In genomic region chr6:17763963-17764659, GRCm38 (mm10) we compare ENCODE assay signal across 9 mouse cellular contexts.
A peak's percentile ranks its signal among the peaks of the same experiment; 100 is the strongest.
DNase-seq lines count a peak whose midpoint lies in the region; ATAC-seq and TF ChIP-seq lines count a peak whose summit lies in the region.
"Had no signal": no experiment of that assay in that cellular context is flagged by ENCODE, and none has a peak within 500 bp of the region (broad histone marks: within the 10 kb centered on the region; RNA-seq: fewer than 3 reads in every experiment).

No protein-coding gene starts in this region.

- no peak for TF ChIP-seq RAD21 in CH12.LX (IDR thresholded peaks at IDR 0.05; ENCODE audit: low read depth, low read length)

- no peak for ATAC-seq in embryonic facial prominence, embryonic 14.5 days (ENCODE audit: low read depth)
- peak; percentile 96 for ATAC-seq in granulocyte monocyte progenitor cell, adult 5-6 weeks (replicated peaks; ENCODE audit: poor library complexity, severe bottlenecking)
- no peak for ATAC-seq in limb, embryonic 14.5 days (ENCODE audit: low FRiP score, low read depth)

- no peak overlapping the region for H3K4me2 ChIP-seq in embryonic facial prominence, embryonic 14.5 days (ENCODE audit: low read depth, low read length)
- H3K4me2 ChIP-seq in CH12.LX (ENCODE audit: insufficient read depth, low read depth, poor library complexity, severe bottlenecking) = peak overlapping the region; percentile 98
- H3K4me2 ChIP-seq in limb, embryonic 14.5 days (replicated peaks; ENCODE audit: low read depth, low read length, severe bottlenecking) = no peak overlapping the region

- H3K27me3 ChIP-seq in embryonic facial prominence, embryonic 14.5 days (replicated peaks; ENCODE audit: control insufficient read depth, insufficient read depth, low read length) = no peaks in the 10 kb centered on the region
- H3K27me3 ChIP-seq in embryonic facial prominence, embryonic 10.5 days (replicated peaks; ENCODE audit: low read depth, poor library complexity, severe bottlenecking) = no peaks in the 10 kb centered on the region
- H3K27me3 ChIP-seq in CH12.LX (replicated peaks) = no peaks in the 10 kb centered on the region
- H3K27me3 ChIP-seq in limb, embryonic 14.5 days (ENCODE audit: control insufficient read depth, insufficient read depth, low read length) = no peaks in the 10 kb centered on the region
- H3K27me3 ChIP-seq in thymus, adult 2 months (ENCODE audit: control insufficient read depth, insufficient read depth, low read length) = no peaks in the 10 kb centered on the region

- no peak overlapping the region for H3K9ac ChIP-seq in embryonic facial prominence, embryonic 14.5 days (ENCODE audit: low read depth, low read length)
- H3K9ac ChIP-seq in CH12.LX (ENCODE audit: insufficient read depth, low read depth) = peak overlapping the region; percentile 73
- no peak overlapping the region for H3K9ac ChIP-seq in limb, embryonic 14.5 days (ENCODE audit: low read depth, low read length, severe bottlenecking)

- in situ Hi-C loops in CH12.LX (cut with MboI; ENCODE audit: low pct_ligation_motif_present, low pct_unique_long_range_greater_than_20kb, low sequenced_read_pairs) = no loop called here

- TF ChIP-seq CTCF in CH12.LX (conservative IDR thresholded peaks at IDR 0.05 in 1 of 2, IDR thresholded peaks at IDR 0.05 in 1 of 2; ENCODE audit: low read depth in 2 of 2, low read length in 2 of 2) = no peak
- no peak for TF ChIP-seq CTCF in thymus, adult 2 months (IDR thresholded peaks at IDR 0.05; ENCODE audit: borderline replicate concordance, control insufficient read depth, extremely low read depth, insufficient read depth, low read length, poor library complexity)

- dilution Hi-C loops in CH12.LX (cut with MboI; ENCODE audit: extremely low pct_ligation_motif_present, extremely low pct_unique_long_range_greater_than_20kb, low sequenced_read_pairs) = no loop called here

- peak; percentile 69 for DNase-seq in embryonic facial prominence, embryonic 14.5 days (ENCODE audit: low spot score)
- DNase-seq in embryonic facial prominence, embryonic 10.5 days (ENCODE audit: low spot score) = no peak
- DNase-seq in CH12.LX (ENCODE audit: extremely low read depth) = peak; percentile 63
- peak; percentile 41 for DNase-seq in limb, embryonic 14.5 days (ENCODE audit: low spot score)
- DNase-seq in cerebellum, adult 9-11 months = no peak
- DNase-seq in thymus, adult 2 months = no peak
- DNase-seq in cerebellum, adult 8-10 months = no peak
- DNase-seq: kidney, adult 2 months had no signal

- no peaks in the 10 kb centered on the region for H3K9me3 ChIP-seq in embryonic facial prominence, embryonic 14.5 days (ENCODE audit: control insufficient read depth, low read length)
- H3K9me3 ChIP-seq in embryonic facial prominence, embryonic 10.5 days = no peaks in the 10 kb centered on the region
- H3K9me3 ChIP-seq in CH12.LX (replicated peaks; ENCODE audit: low read length) = no peaks in the 10 kb centered on the region
- no peaks in the 10 kb centered on the region for H3K9me3 ChIP-seq in limb, embryonic 14.5 days (ENCODE audit: control insufficient read depth, low read length)

- WGBS in embryonic facial prominence, embryonic 14.5 days = 65% methylated on average over 9 of the region's 9 CpGs
- WGBS in embryonic facial prominence, embryonic 10.5 days = 86% methylated on average over 9 of the region's 9 CpGs
- WGBS in limb, embryonic 14.5 days = 63% methylated on average over 9 of the region's 9 CpGs
- 88% methylated on average over 9 of the region's 9 CpGs for WGBS in thymus, adult 2 months

- TF ChIP-seq POLR2A in CH12.LX (IDR thresholded peaks at IDR 0.05; ENCODE audit: low read depth, low read length) = 0 out of 2 replicates have a peak, but pooled peaks have one; percentile 15
- TF ChIP-seq POLR2A in limb, embryonic 14.5 days (IDR thresholded peaks at IDR 0.05; ENCODE audit: borderline replicate concordance, extremely low read depth, insufficient read depth, insufficient read length) = no peak
- no peak for TF ChIP-seq POLR2A in thymus, adult 2 months (IDR thresholded peaks at IDR 0.05; ENCODE audit: control insufficient read depth, extremely low read depth, insufficient read depth, low read length, poor library complexity)

- H3K36me3 ChIP-seq in embryonic facial prominence, embryonic 14.5 days (ENCODE audit: control insufficient read depth, insufficient read depth, low read length) = no peaks in the 10 kb centered on the region
- H3K36me3 ChIP-seq in embryonic facial prominence, embryonic 10.5 days (replicated peaks) = no peaks in the 10 kb centered on the region
- peaks cover 0 to 3% of the 10 kb centered on the region in 2 experiments for H3K36me3 ChIP-seq in CH12.LX (replicated peaks in 1 of 2; ENCODE audit: control insufficient read depth in 1 of 2, insufficient read depth in 1 of 2, low read length in 1 of 2)
- no peaks in the 10 kb centered on the region for H3K36me3 ChIP-seq in limb, embryonic 14.5 days (ENCODE audit: control insufficient read depth, insufficient read depth, low read length)
- no peaks in the 10 kb centered on the region for H3K36me3 ChIP-seq in thymus, adult 2 months (ENCODE audit: control insufficient read depth, insufficient read depth, low read length)

- H3K4me3 ChIP-seq in embryonic facial prominence, embryonic 14.5 days (ENCODE audit: low read depth, low read length) = no peak overlapping the region
- H3K4me3 ChIP-seq in embryonic facial prominence, embryonic 10.5 days = no peak overlapping the region
- H3K4me3 ChIP-seq in CH12.LX (replicated peaks in 1 of 3; ENCODE audit: low read depth in 2 of 3, low read length in 2 of 3, poor library complexity in 1 of 3) = peak overlapping the region; percentile 34 to 46 (median 39)
- H3K4me3 ChIP-seq in limb, embryonic 14.5 days (replicated peaks; ENCODE audit: low read length) = no peak overlapping the region
- H3K4me3 ChIP-seq in thymus, adult 2 months (ENCODE audit: control insufficient read depth, insufficient read depth, low read length) = no peak overlapping the region

- H3K79me2 ChIP-seq in CH12.LX (replicated peaks; ENCODE audit: control insufficient read depth, extremely low read depth, insufficient read depth, poor library complexity, severe bottlenecking) = peaks cover 44% of the 10 kb centered on the region

- peak; percentile 69 for TF ChIP-seq EP300 in CH12.LX (IDR thresholded peaks at IDR 0.05; ENCODE audit: low read length)

- H3K4me1 ChIP-seq in embryonic facial prominence, embryonic 14.5 days (ENCODE audit: control insufficient read depth, insufficient read depth, low read length) = peaks cover 16% of the 10 kb centered on the region
- H3K4me1 ChIP-seq in embryonic facial prominence, embryonic 10.5 days = no peaks in the 10 kb centered on the region
- H3K4me1 ChIP-seq in CH12.LX (ENCODE audit: control insufficient read depth in 1 of 2, insufficient read depth in 2 of 2) = peaks cover 17 to 82% of the 10 kb centered on the region in 2 experiments
- peaks cover 9% of the 10 kb centered on the region for H3K4me1 ChIP-seq in limb, embryonic 14.5 days (ENCODE audit: control insufficient read depth, insufficient read depth, low read length)
- H3K4me1 ChIP-seq in thymus, adult 2 months (replicated peaks; ENCODE audit: control insufficient read depth, insufficient read depth, low read length) = no peaks in the 10 kb centered on the region

- no peak overlapping the region for H3K27ac ChIP-seq in embryonic facial prominence, embryonic 14.5 days (replicated peaks; ENCODE audit: low read depth, low read length)
- no peak overlapping the region for H3K27ac ChIP-seq in embryonic facial prominence, embryonic 10.5 days (replicated peaks)
- peak overlapping the region; percentile 86 for H3K27ac ChIP-seq in CH12.LX (ENCODE audit: insufficient read depth, low read depth)
- H3K27ac ChIP-seq in limb, embryonic 14.5 days (replicated peaks; ENCODE audit: low read depth, low read length) = no peak overlapping the region
- no peak overlapping the region for H3K27ac ChIP-seq in thymus, adult 2 months (ENCODE audit: control insufficient read depth, insufficient read depth, low read length)

TF ChIP-seq in CH12.LX, 34 proteins besides CTCF, POLR2A, EP300 and RAD21:
- TF ChIP-seq MXI1 (IDR thresholded peaks at IDR 0.05; ENCODE audit: low read depth, low read length) (0 out of 2 replicates have a peak, but pooled peaks have one; percentile 29), TBP (conservative IDR thresholded peaks at IDR 0.05; ENCODE audit: low read depth, low read length) (0 out of 2 replicates have a peak, but pooled peaks have one; percentile 19), GABPA (IDR thresholded peaks at IDR 0.05; ENCODE audit: insufficient replicate concordance, low read depth, low read length) (no peak), ELF1 (IDR thresholded peaks at IDR 0.05; ENCODE audit: low read depth, low read length) (0 out of 2 replicates have a peak, but pooled peaks have one; percentile 23), SMC3 (IDR thresholded peaks at IDR 0.05; ENCODE audit: low read depth, low read length) (0 out of 2 replicates have a peak, but pooled peaks have one; percentile 2), CHD1 (IDR thresholded peaks at IDR 0.05; ENCODE audit: low read depth, low read length) (no peak), USF2 (conservative IDR thresholded peaks at IDR 0.05; ENCODE audit: low read depth, low read length) (no peak), NELFE (IDR thresholded peaks at IDR 0.05; ENCODE audit: low read depth, low read length) (no peak), ETS1 (conservative IDR thresholded peaks at IDR 0.05; ENCODE audit: low read depth, low read length) (no peak; the same call in 1 of the 2 replicates), MEF2A (IDR thresholded peaks at IDR 0.05; ENCODE audit: borderline replicate concordance, low read depth, low read length) (peak; percentile 53; the same call in 1 of the 2 replicates), MAZ (IDR thresholded peaks at IDR 0.05; ENCODE audit: low read depth, low read length) (no peak), IRF4 (IDR thresholded peaks at IDR 0.05; ENCODE audit: low read depth, low read length) (peak; percentile 64; the same call in 1 of the 2 replicates), HCFC1 (IDR thresholded peaks at IDR 0.05; ENCODE audit: low read depth, low read length) (0 out of 2 replicates have a peak, but pooled peaks have one; percentile 12), BHLHE40 (IDR thresholded peaks at IDR 0.05; ENCODE audit: low read depth, low read length) (peak; percentile 37), JUN (IDR thresholded peaks at IDR 0.05; ENCODE audit: insufficient read depth, low read depth, low read length) (no peak)

Comparison
In these comparisons a context has a peak if more than half of its experiments do, and no peak if none do; other contexts are left out.
1. DNase-seq: peak in embryonic facial prominence, embryonic 14.5 days (single experiment), CH12.LX (single experiment) and limb, embryonic 14.5 days (single experiment); none in embryonic facial prominence, embryonic 10.5 days (single experiment), cerebellum, adult 9-11 months (single experiment), thymus, adult 2 months (single experiment) and cerebellum, adult 8-10 months (single experiment).
2. H3K4me3 ChIP-seq: peak in CH12.LX (3 of 3); none in embryonic facial prominence, embryonic 14.5 days (single experiment), embryonic facial prominence, embryonic 10.5 days (single experiment), limb, embryonic 14.5 days (single experiment) and thymus, adult 2 months (single experiment).